ENCODE assay signal across 27 mouse cellular contexts in the genomic region with DNA sequence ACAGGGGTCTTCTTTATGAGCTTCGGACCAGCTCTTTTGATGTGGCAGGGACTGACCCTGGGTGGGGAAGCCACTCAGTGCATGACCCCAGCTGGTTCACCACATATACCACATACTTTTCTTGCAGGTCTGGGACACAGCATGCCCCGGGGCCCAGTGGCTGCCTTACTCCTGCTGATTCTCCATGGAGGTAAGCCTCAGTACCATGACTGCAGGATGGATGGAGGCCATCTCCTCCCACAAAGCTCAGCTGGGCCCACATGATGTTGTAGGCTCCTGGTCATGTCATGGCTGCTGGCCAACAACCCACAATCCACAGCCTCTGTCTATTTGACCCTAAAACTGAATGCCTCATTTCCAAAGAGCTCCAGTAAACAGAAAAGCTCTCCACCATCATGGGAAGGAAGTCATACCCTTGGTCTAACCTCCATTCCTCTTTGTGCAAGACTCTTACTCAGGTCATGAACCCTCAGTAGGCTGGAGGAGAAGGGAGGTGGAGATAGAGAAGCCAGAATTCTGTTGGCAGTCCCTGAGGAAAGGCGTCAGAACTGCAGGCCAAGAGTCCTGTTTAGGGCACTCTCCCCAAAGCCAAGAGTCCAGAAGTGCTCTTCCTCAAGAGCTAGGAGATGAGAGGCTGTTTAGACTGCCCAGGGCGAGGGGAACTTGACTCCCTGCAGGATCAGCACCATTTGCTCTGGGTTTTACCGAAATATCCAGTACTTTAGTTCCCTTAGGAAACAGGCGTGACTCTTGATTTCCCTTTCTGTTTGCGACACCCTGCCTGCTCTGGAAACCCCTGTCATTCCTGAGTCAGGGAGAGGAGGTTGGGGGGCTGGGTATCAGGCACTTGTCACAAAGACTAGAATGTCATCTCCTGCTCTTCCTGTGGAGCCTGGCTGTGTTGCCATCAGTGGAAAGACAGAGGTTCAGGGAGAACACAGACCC. TPM values are rescaled to one million over a fixed set of nuclear protein-coding genes. Genes with fewer than 3 reads are reported as not detected.
DNase-seq lines count a peak whose midpoint lies in the region; ATAC-seq and TF ChIP-seq lines count a peak whose summit lies in the region.
"Had no signal": no experiment of that assay in that cellular context is flagged by ENCODE, and none has a peak within 500 bp of the region (broad histone marks: within the 10 kb centered on the region; RNA-seq: fewer than 3 reads in every experiment).

No protein-coding gene starts in this region.

- no peak for ATAC-seq in erythroid progenitor cell, adult 5-6 weeks (replicated peaks; ENCODE audit: low FRiP score, poor library complexity, severe bottlenecking)
- ATAC-seq: CD4-positive, CD25-positive, alpha-beta regulatory T cell, adult 4 months; forebrain, embryonic 16.5 days; inflammation-experienced regulatory T-cells, adult 6 months; Patski had no signal

- 70% methylated on average over 7 of the region's 7 CpGs for WGBS in spleen, adult 2 months
- 62% methylated on average over 7 of the region's 7 CpGs for WGBS in kidney, adult 2 months

- peaks cover 34% of the 10 kb centered on the region; the same call in 1 of the 2 replicates for H3K4me1 ChIP-seq in spleen, adult 2 months (ENCODE audit: control insufficient read depth, insufficient read depth, insufficient read length)
- no peaks in the 10 kb centered on the region for H3K4me1 ChIP-seq in kidney, adult 2 months (ENCODE audit: control insufficient read depth, insufficient read depth, low read length)
- H3K4me1 ChIP-seq: heart, embryonic 15.5 days; limb, embryonic 15.5 days; neural tube, embryonic 15.5 days had no signal

- H3K27ac ChIP-seq in spleen, adult 2 months (ENCODE audit: insufficient read depth, low read length): peak overlapping the region; percentile 6; the same call in 1 of the 2 replicates
- no peak overlapping the region for H3K27ac ChIP-seq in kidney, adult 2 months (ENCODE audit: insufficient read depth, low read depth, low read length)
- H3K27ac ChIP-seq: heart, embryonic 15.5 days; hindbrain, embryonic 14.5 days; limb, embryonic 15.5 days; neural tube, embryonic 15.5 days had no signal

- TF ChIP-seq CTCF in spleen, adult 2 months (IDR thresholded peaks at IDR 0.05; ENCODE audit: extremely low read depth, insufficient read depth, insufficient read length, insufficient replicate concordance): no peak
- TF ChIP-seq CTCF in kidney, adult 2 months (conservative IDR thresholded peaks at IDR 0.05; ENCODE audit: insufficient read depth, insufficient read length, low read depth, low read length): no peak

- peak; percentile 94 for DNase-seq in heart, adult 11 months
- no peak for DNase-seq in heart, postnatal 10 days
- DNase-seq in spleen, adult 2 months (ENCODE audit: low read depth in 1 of 2, low spot score in 2 of 2): no peak
- DNase-seq in spleen, postnatal 4 days (ENCODE audit: low spot score in 2 of 2): no peak
- peak; percentile 43 for DNase-seq in lung, postnatal 10 days
- DNase-seq in kidney, adult 2 months: no peak
- no peak for DNase-seq in adrenal gland, postnatal 4 days (ENCODE audit: low spot score in 2 of 2)
- DNase-seq: adrenal gland, adult 8-10 months; cerebellum, adult 8-10 months; cerebellum, postnatal 36 days; embryo, embryonic 11 days; gastrocnemius, postnatal 10 days; heart, postnatal 4 days; kidney, adult 18-20 months; kidney, postnatal 10 days; left cerebral cortex, postnatal 4 days; lung, embryonic 14.5 days; right cerebral cortex, adult 18-20 months had no signal

- no peaks in the 10 kb centered on the region for H3K27me3 ChIP-seq in spleen, adult 2 months (ENCODE audit: control insufficient read depth, insufficient read depth, low read length)
- no peaks in the 10 kb centered on the region for H3K27me3 ChIP-seq in kidney, adult 2 months (replicated peaks; ENCODE audit: control insufficient read depth, insufficient read depth, low read length)
- H3K27me3 ChIP-seq: heart, embryonic 15.5 days; limb, embryonic 15.5 days; neural tube, embryonic 15.5 days had no signal

- H3K4me3 ChIP-seq in spleen, adult 2 months (ENCODE audit: extremely low read depth, insufficient read depth, insufficient read length): no peak overlapping the region
- H3K4me3 ChIP-seq in kidney, adult 2 months (ENCODE audit: insufficient read depth, low read depth, low read length): no peak overlapping the region
- H3K4me3 ChIP-seq: heart, embryonic 15.5 days; limb, embryonic 15.5 days; neural tube, embryonic 15.5 days had no signal

- no peak for TF ChIP-seq POLR2A in spleen, adult 2 months (IDR thresholded peaks at IDR 0.05; ENCODE audit: low read depth, low read length)
- no peak for TF ChIP-seq POLR2A in kidney, adult 2 months (IDR thresholded peaks at IDR 0.05; ENCODE audit: low read depth, low read length)

- H3K36me3 ChIP-seq in spleen, adult 2 months (ENCODE audit: control insufficient read depth, insufficient read depth, low read length): peaks cover 46% of the 10 kb centered on the region
- no peaks in the 10 kb centered on the region for H3K36me3 ChIP-seq in kidney, adult 2 months (ENCODE audit: control insufficient read depth, insufficient read depth, low read length)
- H3K36me3 ChIP-seq: heart, embryonic 15.5 days; limb, embryonic 15.5 days; neural tube, embryonic 15.5 days had no signal

- intact Hi-C loops in heart, postnatal 10 days (cut with DNase I): no loop called here

RNA-seq across cellular contexts. Expression of a gene that starts 19.8 kb away (rescaled TPM):
- total RNA-seq in heart, postnatal 10 days (2021): under 1 TPM; 0.67 to 0.74 TPM
- polyA plus RNA-seq in spleen, adult 2 months (2012; rRNA removed): 138 and 180 TPM in 2 replicates
- total RNA-seq in erythroid progenitor cell, adult 5-6 weeks (2015; ENCODE audit: low replicate concordance): 1.7 and 1.8 TPM in 2 replicates
- total RNA-seq in erythroid progenitor cell, adult 5-6 weeks (2017; ENCODE audit: low replicate concordance): 2.2 and 2.7 TPM in 2 replicates
- 1.4 and 6.4 TPM in 2 replicates for polyA plus RNA-seq in kidney, adult 2 months (2012; rRNA removed)
- total RNA-seq in adrenal gland, postnatal 4 days (2021): under 1 TPM; 0.76 TPM
- polyA plus RNA-seq: Patski had no signal

Comparison
In these comparisons a context has a peak if more than half of its experiments do, and no peak if none do; other contexts are left out.
1. DNase-seq: peak in heart, adult 11 months (single experiment) and lung, postnatal 10 days (single experiment); none in heart, postnatal 10 days (0 of 2), spleen, adult 2 months (0 of 2), spleen, postnatal 4 days (0 of 2), kidney, adult 2 months (single experiment) and adrenal gland, postnatal 4 days (0 of 2).